Mouse (Mus musculus) limb, embryonic 10.5 days (tissue): Measurements from ENCODE around the gene Nxn. TPM values are rescaled to one million over a fixed set of nuclear protein-coding genes. Genes with fewer than 3 reads are reported as not detected.
A peak's percentile ranks its signal among the peaks of the same experiment; 100 is the strongest.

Experiments
- DNase-seq: peaks from one replicate; pipeline ENCODE4 v3.0.0-alpha.2; 2017; ENCODE audit warnings: low spot score
- H3K27ac ChIP-seq: fragments of 300-500 bp; sonication (generic); 2 replicates; pipeline ENCODE4 v1.5.1; 2016; ENCODE audit warnings: mild to moderate bottlenecking
- H3K27me3 ChIP-seq: fragments of 300-500 bp; sonication (generic); 2 replicates; pipeline ENCODE4 v1.6.1; 2016; ENCODE audit warnings: low read depth, mild to moderate bottlenecking; ENCODE audit not compliant: poor library complexity, severe bottlenecking
- H3K36me3 ChIP-seq: fragments of 300-500 bp; sonication (generic); 2 replicates; pipeline ENCODE4 v1.6.1; 2016; ENCODE audit warnings: mild to moderate bottlenecking, moderate library complexity
- H3K4me1 ChIP-seq: fragments of 300-500 bp; sonication (generic); 2 replicates; pipeline ENCODE4 v1.6.1; 2016
- H3K4me3 ChIP-seq: fragments of 300-500 bp; sonication (generic); 2 replicates; pipeline ENCODE4 v1.5.1; 2016; ENCODE audit warnings: mild to moderate bottlenecking, moderate library complexity
- H3K9me3 ChIP-seq: fragments of 300-500 bp; sonication (generic); replicated peaks from 2 replicates; pipeline ENCODE4 v1.6.1; 2016; ENCODE audit warnings: mild to moderate bottlenecking
- WGBS: fragments of 180-500 bp; shearing (Covaris S2); methylation state at CpG from one replicate; pipeline ENCODE4 v1.1.7; 2016; 5-methylcytosine and 5-hydroxymethylcytosine counted together
- polyA plus RNA-seq: library from polyadenylated mRNA; unstranded; fragments of >200 nt; fragmentation: Nextera tagmentation; extraction: Ambion mirVana; gene quantifications from 2 replicates; pipeline ENCODE4 v1.2.1, GENCODE M21; 2016

Gene Nxn
- polyA plus RNA-seq, 1 experiment from 2014 or later, result 53.3 TPM

GRCm38 (mm10) chr11:76392996-76393395 is 5.9 kb downstream of the Nxn start:
- Histone ChIP-seq H3K4me1 (peaks cover 37% of the 10 kb centered on the region), H3K27me3 (no peaks in the 10 kb centered on the region), H3K9me3 (peaks cover 2% of the 10 kb centered on the region; the same call in 1 of the 2 replicates), H3K4me3 (no peak overlapping the region), H3K36me3 (peaks cover 40% of the 10 kb centered on the region), H3K27ac (no peak overlapping the region)
- no peak for DNase-seq
- WGBS, result 93% methylated on average over 11 of the region's 11 CpGs

- peaks cover 2% of the 10 kb centered on the region; the same call in 1 of the 2 replicates for H3K9me3 ChIP-seq
- H3K4me1 ChIP-seq, result peaks cover 32% of the 10 kb centered on the region
- no peak overlapping the region for H3K4me3 ChIP-seq
- H3K27ac ChIP-seq, result no peak overlapping the region
- no peak for DNase-seq
- H3K36me3 ChIP-seq, result peaks cover 40% of the 10 kb centered on the region
- WGBS, result 93% methylated on average over 7 of the region's 7 CpGs
- H3K27me3 ChIP-seq, result no peaks in the 10 kb centered on the region
Observed at GRCm38 (mm10) chr11:76392532-76392931, 6.4 kb downstream of the Nxn start.

GRCm38 (mm10) chr11:76388711-76389110 is 10.2 kb downstream of the Nxn start:
- Histone ChIP-seq H3K36me3 (peaks cover 42% of the 10 kb centered on the region), H3K9me3 (peaks cover 2% of the 10 kb centered on the region; the same call in 1 of the 2 replicates), H3K4me1 (peaks cover 34% of the 10 kb centered on the region), H3K27ac (no peak overlapping the region), H3K27me3 (no peaks in the 10 kb centered on the region), H3K4me3 (no peak overlapping the region)
- no peak for DNase-seq
- WGBS, result 60% methylated on average over 7 of the region's 7 CpGs

- Histone ChIP-seq H3K36me3 (peaks cover 33% of the 10 kb centered on the region), H3K27me3 (no peaks in the 10 kb centered on the region), H3K4me3 (no peak overlapping the region), H3K4me1 (peaks cover 48% of the 10 kb centered on the region), H3K9me3 (peaks cover 2% of the 10 kb centered on the region; the same call in 1 of the 2 replicates), H3K27ac (no peak overlapping the region)
- WGBS, result 92% methylated on average over 1 of the region's 1 CpGs
- DNase-seq, result no peak
Observed at GRCm38 (mm10) chr11:76387097-76387496, 11.8 kb downstream of the Nxn start.

- H3K4me3 ChIP-seq, result no peak overlapping the region
- WGBS, result 72% methylated on average over 3 of the region's 3 CpGs
- peaks cover 56% of the 10 kb centered on the region for H3K4me1 ChIP-seq
- DNase-seq, result no peak
- no peaks in the 10 kb centered on the region for H3K27me3 ChIP-seq
- H3K36me3 ChIP-seq, result peaks cover 26% of the 10 kb centered on the region
- H3K27ac ChIP-seq, result peak overlapping the region; percentile 77
- no peaks in the 10 kb centered on the region for H3K9me3 ChIP-seq
Observed at GRCm38 (mm10) chr11:76385746-76386145, 13.2 kb downstream of the Nxn start.

GRCm38 (mm10) chr11:76385017-76385416 is 13.9 kb downstream of the Nxn start:
- H3K4me3 ChIP-seq, result no peak overlapping the region

GRCm38 (mm10) chr11:76384307-76384706 is 14.6 kb downstream of the Nxn start:
- Histone ChIP-seq H3K36me3 (peaks cover 16% of the 10 kb centered on the region), H3K27ac (peak overlapping the region; percentile 77), H3K27me3 (no peaks in the 10 kb centered on the region), H3K9me3 (no peaks in the 10 kb centered on the region), H3K4me1 (peaks cover 69% of the 10 kb centered on the region), H3K4me3 (no peak overlapping the region)
- DNase-seq, result no peak
- 91% methylated on average over 5 of the region's 5 CpGs for WGBS

More at GRCm38 (mm10) chr11:76385017-76385416, 13.9 kb downstream of the Nxn start:
- peaks cover 19% of the 10 kb centered on the region for H3K36me3 ChIP-seq
- no peaks in the 10 kb centered on the region for H3K27me3 ChIP-seq
- H3K27ac ChIP-seq, result peak overlapping the region; percentile 77
- 66% methylated on average over 4 of the region's 4 CpGs for WGBS
- no peak for DNase-seq
- H3K4me1 ChIP-seq, result peaks cover 62% of the 10 kb centered on the region
- no peaks in the 10 kb centered on the region for H3K9me3 ChIP-seq

GRCm38 (mm10) chr11:76382711-76383324 is 16.1 kb downstream of the Nxn start:
- peaks cover 16% of the 10 kb centered on the region for H3K36me3 ChIP-seq
- H3K4me1 ChIP-seq, result peaks cover 63% of the 10 kb centered on the region
- H3K27me3 ChIP-seq, result no peaks in the 10 kb centered on the region
- H3K27ac ChIP-seq, result peak overlapping the region; percentile 36
- no peak for DNase-seq
- 80% methylated on average over 13 of the region's 13 CpGs for WGBS
- no peaks in the 10 kb centered on the region for H3K9me3 ChIP-seq
- H3K4me3 ChIP-seq, result no peak overlapping the region

- no peak for DNase-seq
- 80% methylated on average over 15 of the region's 15 CpGs for WGBS
- Histone ChIP-seq H3K4me3 (no peak overlapping the region), H3K27me3 (no peaks in the 10 kb centered on the region), H3K4me1 (peaks cover 69% of the 10 kb centered on the region), H3K9me3 (no peaks in the 10 kb centered on the region), H3K36me3 (peaks cover 11% of the 10 kb centered on the region; the same call in 1 of the 2 replicates), H3K27ac (peak overlapping the region; percentile 47; the same call in 1 of the 2 replicates)
Observed at GRCm38 (mm10) chr11:76381201-76381885, 17.6 kb downstream of the Nxn start.

GRCm38 (mm10) chr11:76379921-76380544 is 18.9 kb downstream of the Nxn start:
- Histone ChIP-seq H3K27me3 (no peaks in the 10 kb centered on the region), H3K4me1 (peaks cover 69% of the 10 kb centered on the region), H3K4me3 (peak overlapping the region; percentile 14), H3K27ac (peak overlapping the region; percentile 69), H3K9me3 (no peaks in the 10 kb centered on the region), H3K36me3 (peaks cover 11% of the 10 kb centered on the region; the same call in 1 of the 2 replicates)
- WGBS, result 22% methylated on average over 11 of the region's 11 CpGs
- peak; percentile 57 for DNase-seq

GRCm38 (mm10) chr11:76376425-76376824 is 22.5 kb downstream of the Nxn start:
- Histone ChIP-seq H3K4me1 (peaks cover 74% of the 10 kb centered on the region), H3K27ac (no peak overlapping the region), H3K27me3 (no peaks in the 10 kb centered on the region), H3K36me3 (peaks cover 11% of the 10 kb centered on the region), H3K4me3 (no peak overlapping the region), H3K9me3 (no peaks in the 10 kb centered on the region)
- 90% methylated on average over 3 of the region's 3 CpGs for WGBS
- DNase-seq, result no peak

- H3K4me3 ChIP-seq, result peak overlapping the region; percentile 9; the same call in 1 of the 2 replicates
- H3K27ac ChIP-seq, result peak overlapping the region; percentile 83
- H3K27me3 ChIP-seq, result no peaks in the 10 kb centered on the region
- DNase-seq, result peak; percentile 79
- no peaks in the 10 kb centered on the region for H3K9me3 ChIP-seq
- 43% methylated on average over 17 of the region's 17 CpGs for WGBS
- peaks cover 76% of the 10 kb centered on the region for H3K4me1 ChIP-seq
- peaks cover 6% of the 10 kb centered on the region; the same call in 1 of the 2 replicates for H3K36me3 ChIP-seq
Observed at GRCm38 (mm10) chr11:76374491-76375185, 24.3 kb downstream of the Nxn start.
